In the genomic region with DNA sequence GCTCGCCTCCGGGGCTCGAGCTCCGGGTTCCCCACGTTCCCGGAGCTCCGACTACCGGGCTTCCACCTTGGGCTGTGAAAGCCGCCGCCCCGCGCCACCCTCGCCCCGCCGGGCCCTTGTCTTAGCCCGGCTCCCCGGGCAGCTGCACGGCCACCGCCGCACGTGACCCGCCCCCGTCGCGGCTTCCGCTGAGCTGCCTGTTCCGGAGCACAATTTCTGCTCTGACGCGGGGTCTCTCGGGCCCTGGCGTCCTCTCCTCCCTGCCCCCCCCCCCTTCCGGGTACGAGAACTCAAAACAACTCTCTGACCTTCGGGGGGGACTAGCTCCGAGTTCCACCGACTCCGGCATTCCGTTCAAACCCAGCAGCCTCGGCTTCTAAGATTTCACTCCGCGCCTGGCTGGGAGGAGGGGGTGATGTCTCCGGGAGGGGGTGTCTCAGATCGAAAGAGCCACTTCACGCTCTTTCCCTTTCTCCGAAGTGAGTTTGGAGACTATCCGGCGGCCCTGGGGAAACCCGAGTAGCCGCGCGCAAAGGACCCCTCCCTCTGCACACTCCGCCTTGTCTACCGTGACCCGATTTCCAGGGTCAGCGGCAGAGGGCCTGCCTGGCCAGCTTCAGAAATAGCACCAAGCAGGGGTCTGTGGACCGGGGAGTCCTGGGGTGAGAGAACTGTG, we compare ENCODE assay signal across 8 mouse cellular contexts. TPM values are rescaled to one million over a fixed set of nuclear protein-coding genes. Genes with fewer than 3 reads are reported as not detected.
DNase-seq lines count a peak whose midpoint lies in the region; ATAC-seq and TF ChIP-seq lines count a peak whose summit lies in the region.

A gene (minus strand): TSS at position 375 of the 676 bp plus-strand sequence.

- H3K27me3 ChIP-seq in embryonic facial prominence, embryonic 10.5 days (replicated peaks; ENCODE audit: low read depth, poor library complexity, severe bottlenecking), result peaks cover 63% of the 10 kb centered on the region
- peaks cover 58% of the 10 kb centered on the region for H3K27me3 ChIP-seq in heart, embryonic 10.5 days (ENCODE audit: insufficient read depth, poor library complexity, severe bottlenecking)
- H3K27me3 ChIP-seq in kidney, embryonic 15.5 days, result peaks cover 54% of the 10 kb centered on the region
- H3K27me3 ChIP-seq in liver, embryonic 13.5 days, result peaks cover 65% of the 10 kb centered on the region
- no peaks in the 10 kb centered on the region for H3K27me3 ChIP-seq in myocyte (ENCODE audit: control insufficient read depth, insufficient read depth, insufficient read length)

- peak; percentile 61 for DNase-seq in ovary, postnatal 36 days (ENCODE audit: low spot score)
- no peak for DNase-seq in ovary, adult 18-20 months (ENCODE audit: low spot score)
- peak; percentile 87 for DNase-seq in embryonic facial prominence, embryonic 10.5 days (ENCODE audit: low spot score)
- peak; percentile 79 for DNase-seq in heart, embryonic 10.5 days (ENCODE audit: low spot score)
- DNase-seq in liver, embryonic 13.5 days, result no peak
- peak; percentile 69 to 76 for DNase-seq in thymus, postnatal 10 days (ENCODE audit: low spot score in 2 of 2)

- peak within 1 kb of the TSS; percentile 94 for H3K27ac ChIP-seq in embryonic facial prominence, embryonic 10.5 days (replicated peaks)
- H3K27ac ChIP-seq in heart, embryonic 10.5 days, result peak within 1 kb of the TSS; percentile 93
- H3K27ac ChIP-seq in kidney, embryonic 15.5 days, result peak within 1 kb of the TSS; percentile 95
- H3K27ac ChIP-seq in liver, embryonic 13.5 days, result peak within 1 kb of the TSS; percentile 55; the same call in 1 of the 2 replicates

- H3ac ChIP-seq in myocyte (ENCODE audit: control insufficient read depth, insufficient read length), result peak within 1 kb of the TSS; percentile 66

- no peaks in the 10 kb centered on the region for H3K9me3 ChIP-seq in embryonic facial prominence, embryonic 10.5 days
- no peaks in the 10 kb centered on the region for H3K9me3 ChIP-seq in heart, embryonic 10.5 days
- H3K9me3 ChIP-seq in kidney, embryonic 15.5 days (replicated peaks), result no peaks in the 10 kb centered on the region
- no peaks in the 10 kb centered on the region for H3K9me3 ChIP-seq in liver, embryonic 13.5 days (replicated peaks)

- no peaks in the 10 kb centered on the region for H3K36me3 ChIP-seq in embryonic facial prominence, embryonic 10.5 days (replicated peaks)
- no peaks in the 10 kb centered on the region for H3K36me3 ChIP-seq in heart, embryonic 10.5 days
- no peaks in the 10 kb centered on the region for H3K36me3 ChIP-seq in kidney, embryonic 15.5 days
- no peaks in the 10 kb centered on the region for H3K36me3 ChIP-seq in liver, embryonic 13.5 days
- H3K36me3 ChIP-seq in myocyte (ENCODE audit: control insufficient read depth, insufficient read depth), result no peaks in the 10 kb centered on the region

- peaks cover 48% of the 10 kb centered on the region for H3K4me1 ChIP-seq in embryonic facial prominence, embryonic 10.5 days
- H3K4me1 ChIP-seq in heart, embryonic 10.5 days, result peaks cover 20% of the 10 kb centered on the region
- H3K4me1 ChIP-seq in kidney, embryonic 15.5 days, result peaks cover 39% of the 10 kb centered on the region
- 0 out of 2 replicates have a peak, but pooled peaks cover 7% of the 10 kb centered on the region for H3K4me1 ChIP-seq in liver, embryonic 13.5 days (replicated peaks)

- no peaks in the 10 kb centered on the region for H3K79me2 ChIP-seq in myocyte (ENCODE audit: control insufficient read depth, insufficient read depth)

- peak; percentile 57 for ATAC-seq in kidney, embryonic 15.5 days (replicated peaks; ENCODE audit: low FRiP score)
- ATAC-seq in liver, embryonic 13.5 days (ENCODE audit: low read depth), result no peak; the same call in 1 of the 2 replicates

- peak within 1 kb of the TSS; percentile 68 for H3K4me2 ChIP-seq in kidney, embryonic 15.5 days
- H3K4me2 ChIP-seq in liver, embryonic 13.5 days, result peak within 1 kb of the TSS; percentile 55
- H3K4me2 ChIP-seq in myocyte (ENCODE audit: low read depth), result peak within 1 kb of the TSS; percentile 97

- TF ChIP-seq POLR2A in myocyte (IDR thresholded peaks at IDR 0.05; ENCODE audit: insufficient read length, low read depth), result no peak

- peak within 1 kb of the TSS; percentile 54 for H3K9ac ChIP-seq in kidney, embryonic 15.5 days
- H3K9ac ChIP-seq in liver, embryonic 13.5 days, result peak within 1 kb of the TSS; percentile 33; the same call in 1 of the 2 replicates

- 8% methylated on average over 56 of the region's 56 CpGs for WGBS in embryonic facial prominence, embryonic 10.5 days
- WGBS in heart, embryonic 10.5 days, result 4% methylated on average over 56 of the region's 56 CpGs
- 4% methylated on average over 46 of the region's 56 CpGs for WGBS in kidney, embryonic 15.5 days
- 9% methylated on average over 51 of the region's 56 CpGs for WGBS in liver, embryonic 13.5 days (ENCODE audit: insufficient replicate concordance)

- peak within 1 kb of the TSS; percentile 62 for H3K4me3 ChIP-seq in embryonic facial prominence, embryonic 10.5 days
- peak within 1 kb of the TSS; percentile 62 for H3K4me3 ChIP-seq in heart, embryonic 10.5 days
- H3K4me3 ChIP-seq in kidney, embryonic 15.5 days (replicated peaks), result peak within 1 kb of the TSS; percentile 52
- H3K4me3 ChIP-seq in liver, embryonic 13.5 days (replicated peaks), result peak within 1 kb of the TSS; percentile 48
- H3K4me3 ChIP-seq in myocyte, result peak within 1 kb of the TSS; percentile 29

TF ChIP-seq in myocyte, 11 proteins besides CTCF, POLR2A, EP300 and RAD21:
- TF ChIP-seq POLR2AphosphoS2 (IDR thresholded peaks at IDR 0.05; ENCODE audit: insufficient read length, low read depth) (no peak), USF1 (IDR thresholded peaks at IDR 0.05; ENCODE audit: low read depth) (no peak), MAX (IDR thresholded peaks at IDR 0.05; ENCODE audit: low read depth) (no peak), MYOG (IDR thresholded peaks at IDR 0.05; ENCODE audit: control insufficient read depth in 1 of 3, insufficient read depth in 1 of 3, insufficient read length in 2 of 3, low read depth in 2 of 3) (peak in 1 of 3 experiments; percentile 68), TCF12 (IDR thresholded peaks at IDR 0.05; ENCODE audit: insufficient read depth, poor library complexity, severe bottlenecking) (no peak), TCF3 (IDR thresholded peaks at IDR 0.05; ENCODE audit: insufficient read length, low read depth) (no peak), E2F4 (IDR thresholded peaks at IDR 0.05; ENCODE audit: insufficient read depth) (no peak), SRF (IDR thresholded peaks at IDR 0.05; ENCODE audit: control insufficient read depth, insufficient read length, low read depth) (no peak), MYOD1 (IDR thresholded peaks at IDR 0.05; ENCODE audit: control insufficient read depth in 1 of 3, insufficient read length in 2 of 3, low read depth in 2 of 3) (peak in 1 of 3 experiments; percentile 11), REST (IDR thresholded peaks at IDR 0.05; ENCODE audit: insufficient read depth, insufficient read length) (no peak), CEBPB (IDR thresholded peaks at IDR 0.05; ENCODE audit: insufficient read depth, poor library complexity, severe bottlenecking) (no peak)

RNA-seq across cellular contexts. Expression of the gene that starts here (rescaled TPM):
- 23.7 and 26.3 TPM in 2 replicates for polyA plus RNA-seq in embryonic facial prominence, embryonic 10.5 days (2016; fragmentation: Nextera tagmentation; extraction: Ambion mirVana)
- 17.5 and 20.8 TPM in 2 replicates for polyA plus RNA-seq in heart, embryonic 10.5 days (2016; fragmentation: Nextera tagmentation; extraction: Ambion mirVana)
- polyA plus RNA-seq in kidney, embryonic 15.5 days (2015; fragmentation: Nextera tagmentation; extraction: Ambion mirVana), result 18.8 and 19.3 TPM in 2 replicates
- 3.8 and 4.2 TPM in 2 replicates for polyA plus RNA-seq in liver, embryonic 13.5 days (2015; fragmentation: Nextera tagmentation; extraction: Ambion mirVana)
- 12.1 TPM for polyA plus RNA-seq in myocyte (2012; fragmentation: generic; extraction: Trizol)

Comparison
In these comparisons a context has a peak if more than half of its experiments do, and no peak if none do; other contexts are left out.
1. DNase-seq: peak in ovary, postnatal 36 days (single experiment), embryonic facial prominence, embryonic 10.5 days (single experiment), heart, embryonic 10.5 days (single experiment) and thymus, postnatal 10 days (2 of 2); none in ovary, adult 18-20 months (single experiment) and liver, embryonic 13.5 days (single experiment).
2. Peak in every context shown above with its lines, with median percentiles within 50 percentile points of each other: H3K27ac ChIP-seq, H3K4me3 ChIP-seq and H3K4me2 ChIP-seq.